Mouse (Mus musculus): ENCODE data around the gene Atp8b4. TPM values are rescaled to one million over a fixed set of nuclear protein-coding genes. Genes with fewer than 3 reads are reported as not detected.
A peak's percentile ranks its signal among the peaks of the same experiment; 100 is the strongest.

The Atp8b4 gene
- polyA plus RNA-seq, 1 experiment from 2014 or later: 1.7 TPM

- no peak for DNase-seq (ENCODE audit: low spot score)
- Histone ChIP-seq H3K36me3 (ENCODE audit: insufficient read depth, low read length) (no peaks in the 10 kb centered on the region), H3K27ac (ENCODE audit: low read length) (no peak overlapping the region), H3K4me2 (replicated peaks; ENCODE audit: low read depth, low read length) (no peak overlapping the region), H3K4me3 (ENCODE audit: low read depth, low read length) (no peak overlapping the region), H3K4me1 (ENCODE audit: insufficient read depth, low read depth, low read length) (no peaks in the 10 kb centered on the region), H3K9me3 (ENCODE audit: low read length) (no peaks in the 10 kb centered on the region), H3K9ac (replicated peaks; ENCODE audit: low read depth) (no peak overlapping the region), H3K27me3 (replicated peaks; ENCODE audit: insufficient read depth, low read length) (no peaks in the 10 kb centered on the region)
- ATAC-seq: no peak
- TF ChIP-seq CTCF (IDR thresholded peaks at IDR 0.05): no peak
- TF ChIP-seq EP300 (IDR thresholded peaks at IDR 0.05): no peak
- 74% methylated on average over 9 of the region's 9 CpGs for WGBS
These were observed 67.9 kb downstream of the Atp8b4 start for GRCm38 (mm10) chr2:126432481-126433066.

GRCm38 (mm10) chr2:126429282-126429681 lies 71.2 kb downstream of the Atp8b4 start:
- no peaks in the 10 kb centered on the region for H3K36me3 ChIP-seq (ENCODE audit: insufficient read depth, low read length)
- H3K9me3 ChIP-seq (ENCODE audit: low read length): no peaks in the 10 kb centered on the region
- H3K4me2 ChIP-seq (replicated peaks; ENCODE audit: low read depth, low read length): no peak overlapping the region
- WGBS: 16% methylated on average over 3 of the region's 3 CpGs
- H3K27ac ChIP-seq (ENCODE audit: low read length): no peak overlapping the region
- ATAC-seq (peak; percentile 73), DNase-seq (ENCODE audit: low spot score) (peak; percentile 87)
- H3K4me3 ChIP-seq (ENCODE audit: low read depth, low read length): no peak overlapping the region
- no peaks in the 10 kb centered on the region for H3K4me1 ChIP-seq (ENCODE audit: insufficient read depth, low read depth, low read length)
- H3K9ac ChIP-seq (replicated peaks; ENCODE audit: low read depth): no peak overlapping the region
- TF ChIP-seq EP300 (IDR thresholded peaks at IDR 0.05) (no peak), CTCF (IDR thresholded peaks at IDR 0.05) (peak; percentile 84)
- H3K27me3 ChIP-seq (replicated peaks; ENCODE audit: insufficient read depth, low read length): no peaks in the 10 kb centered on the region

GRCm38 (mm10) chr2:126425223-126425622 lies 75.3 kb downstream of the Atp8b4 start:
- TF ChIP-seq EP300 (IDR thresholded peaks at IDR 0.05) (peak; percentile 54), CTCF (IDR thresholded peaks at IDR 0.05) (no peak)
- WGBS: 78% methylated on average over 3 of the region's 3 CpGs
- peak; percentile 67 for DNase-seq (ENCODE audit: low spot score)
- Histone ChIP-seq H3K27me3 (replicated peaks; ENCODE audit: insufficient read depth, low read length) (no peaks in the 10 kb centered on the region), H3K9ac (replicated peaks; ENCODE audit: low read depth) (no peak overlapping the region), H3K4me2 (replicated peaks; ENCODE audit: low read depth, low read length) (no peak overlapping the region), H3K27ac (ENCODE audit: low read length) (no peak overlapping the region), H3K4me3 (ENCODE audit: low read depth, low read length) (no peak overlapping the region), H3K4me1 (ENCODE audit: insufficient read depth, low read depth, low read length) (no peaks in the 10 kb centered on the region), H3K36me3 (ENCODE audit: insufficient read depth, low read length) (no peaks in the 10 kb centered on the region; the same call in 1 of the 2 replicates), H3K9me3 (ENCODE audit: low read length) (no peaks in the 10 kb centered on the region)
- ATAC-seq: peak; percentile 38; the same call in 1 of the 2 replicates

DNA sequence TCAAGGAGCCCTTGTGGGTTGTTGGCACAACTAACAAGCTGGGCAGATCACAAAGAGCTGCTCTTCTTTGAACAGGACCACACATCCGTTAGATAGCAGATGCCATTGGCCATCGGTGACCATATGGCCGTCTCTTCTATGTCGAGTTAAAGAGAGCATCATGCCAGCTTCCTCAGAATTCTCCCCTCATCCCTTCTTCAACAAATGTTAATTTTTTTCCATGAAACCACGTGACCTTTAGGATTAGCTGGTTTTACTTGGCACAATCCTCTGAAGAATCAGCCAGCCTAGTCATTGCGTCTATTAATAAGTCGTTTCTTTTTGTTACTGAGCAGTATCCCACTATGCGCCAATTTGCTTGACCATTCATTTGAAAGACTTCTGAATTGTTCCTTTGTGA lies 75.8 kb downstream of the Atp8b4 start:
- Histone ChIP-seq H3K27me3 (replicated peaks; ENCODE audit: insufficient read depth, low read length) (no peaks in the 10 kb centered on the region), H3K36me3 (ENCODE audit: insufficient read depth, low read length) (no peaks in the 10 kb centered on the region; the same call in 1 of the 2 replicates), H3K4me3 (ENCODE audit: low read depth, low read length) (no peak overlapping the region), H3K27ac (ENCODE audit: low read length) (no peak overlapping the region), H3K4me2 (replicated peaks; ENCODE audit: low read depth, low read length) (no peak overlapping the region), H3K9me3 (ENCODE audit: low read length) (no peaks in the 10 kb centered on the region), H3K9ac (replicated peaks; ENCODE audit: low read depth) (no peak overlapping the region), H3K4me1 (ENCODE audit: insufficient read depth, low read depth, low read length) (no peaks in the 10 kb centered on the region)
- no peak for DNase-seq (ENCODE audit: low spot score)
- WGBS: 85% methylated on average over 8 of the region's 8 CpGs
- ATAC-seq: no peak
- no peak for TF ChIP-seq CTCF (IDR thresholded peaks at IDR 0.05)
- no peak for TF ChIP-seq EP300 (IDR thresholded peaks at IDR 0.05)

DNA sequence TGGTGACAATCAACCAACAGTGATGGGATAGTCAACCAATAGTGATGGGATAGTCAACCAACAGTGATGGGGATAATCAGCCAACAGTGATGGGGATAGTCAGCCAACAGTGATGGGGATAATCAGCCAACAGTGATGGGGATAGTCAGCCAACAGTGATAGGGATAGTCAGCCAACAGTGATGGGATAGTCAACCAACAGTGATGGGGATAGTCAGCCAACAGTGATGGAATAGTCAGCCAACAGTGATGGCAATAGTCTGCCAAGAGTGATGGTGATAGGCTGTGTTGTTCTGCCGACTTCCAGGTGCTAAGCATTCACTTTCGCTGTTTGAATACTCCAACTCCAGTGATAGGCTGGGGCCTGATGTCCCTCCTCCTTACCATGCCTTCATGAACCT lies 79.6 kb downstream of the Atp8b4 start:
- Histone ChIP-seq H3K36me3 (ENCODE audit: insufficient read depth, low read length) (no peaks in the 10 kb centered on the region; the same call in 1 of the 2 replicates), H3K9ac (replicated peaks; ENCODE audit: low read depth) (no peak overlapping the region), H3K9me3 (ENCODE audit: low read length) (no peaks in the 10 kb centered on the region), H3K4me1 (ENCODE audit: insufficient read depth, low read depth, low read length) (no peaks in the 10 kb centered on the region), H3K27me3 (replicated peaks; ENCODE audit: insufficient read depth, low read length) (no peaks in the 10 kb centered on the region), H3K4me3 (ENCODE audit: low read depth, low read length) (no peak overlapping the region), H3K27ac (ENCODE audit: low read length) (no peak overlapping the region), H3K4me2 (replicated peaks; ENCODE audit: low read depth, low read length) (no peak overlapping the region)
- no peak for ATAC-seq
- WGBS: 86% methylated on average over 2 of the region's 2 CpGs
- no peak for DNase-seq (ENCODE audit: low spot score)
- TF ChIP-seq EP300 (IDR thresholded peaks at IDR 0.05) (no peak), CTCF (IDR thresholded peaks at IDR 0.05) (no peak)

DNA sequence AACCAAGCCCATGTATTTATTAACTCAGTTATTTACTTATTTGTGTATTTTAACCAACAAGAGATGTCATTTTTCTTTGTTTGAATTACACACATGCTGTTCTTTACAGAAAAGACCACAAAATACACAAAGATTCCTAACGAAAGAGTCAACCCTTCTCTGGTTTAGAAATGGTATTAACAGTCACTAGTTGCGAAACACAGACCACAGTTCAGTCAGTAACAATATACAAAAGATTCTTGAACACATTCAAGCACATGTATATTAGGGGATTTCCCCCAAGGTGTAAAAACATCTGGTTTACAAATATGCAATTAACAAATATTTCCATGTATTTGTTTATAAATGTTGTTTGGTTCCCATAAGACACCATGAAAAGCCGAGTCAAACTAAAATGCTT lies 81.6 kb downstream of the Atp8b4 start:
- no peak for DNase-seq (ENCODE audit: low spot score)
- 76% methylated on average over 3 of the region's 3 CpGs for WGBS
- no peaks in the 10 kb centered on the region for H3K9me3 ChIP-seq (ENCODE audit: low read length)

More for the DNA sequence above, 81.6 kb downstream of the Atp8b4 start:
- H3K9ac ChIP-seq (replicated peaks; ENCODE audit: low read depth): no peak overlapping the region
- H3K27me3 ChIP-seq (replicated peaks; ENCODE audit: insufficient read depth, low read length): no peaks in the 10 kb centered on the region
- no peak overlapping the region for H3K4me2 ChIP-seq (replicated peaks; ENCODE audit: low read depth, low read length)
- ATAC-seq: no peak
- no peaks in the 10 kb centered on the region for H3K4me1 ChIP-seq (ENCODE audit: insufficient read depth, low read depth, low read length)
- H3K36me3 ChIP-seq (ENCODE audit: insufficient read depth, low read length): no peaks in the 10 kb centered on the region; the same call in 1 of the 2 replicates
- no peak overlapping the region for H3K27ac ChIP-seq (ENCODE audit: low read length)
- TF ChIP-seq EP300 (IDR thresholded peaks at IDR 0.05) (no peak), CTCF (IDR thresholded peaks at IDR 0.05) (no peak)
- H3K4me3 ChIP-seq (ENCODE audit: low read depth, low read length): no peak overlapping the region
